Mouse (Mus musculus) heart, embryonic 11.5 days (tissue): ENCODE results near the gene Noa1. TPM values are rescaled to one million over a fixed set of nuclear protein-coding genes. Genes with fewer than 3 reads are reported as not detected.
A peak's percentile ranks its signal among the peaks of the same experiment; 100 is the strongest.

Source experiments
- ATAC-seq: fragments of 200-750 bp; cut with Nextera tagmentation; replicated peaks from 2 replicates; pipeline ENCODE4 v1.8.0; 2017; ENCODE audit warnings: moderate library complexity; ENCODE audit not compliant: insufficient number of reproducible peaks, low FRiP score, low TSS enrichment
- H3K27ac ChIP-seq: fragments of 300-500 bp; sonication (generic); 2 replicates; pipeline ENCODE4 v1.5.1; 2014; ENCODE audit warnings: mild to moderate bottlenecking, low read depth, low read length
- H3K27me3 ChIP-seq: fragments of 300-500 bp; sonication (generic); 2 replicates; pipeline ENCODE4 v1.6.1; 2014; ENCODE audit warnings: mild to moderate bottlenecking, low read length, mixed read lengths; ENCODE audit not compliant: control insufficient read depth, insufficient read depth
- H3K36me3 ChIP-seq: fragments of 300-500 bp; sonication (generic); 2 replicates; pipeline ENCODE4 v1.6.1; 2014; ENCODE audit warnings: mild to moderate bottlenecking, low read length, moderate library complexity, mixed read lengths; ENCODE audit not compliant: control insufficient read depth, insufficient read depth
- H3K4me1 ChIP-seq: fragments of 300-500 bp; sonication (generic); 2 replicates; pipeline ENCODE4 v1.6.1; 2014; ENCODE audit warnings: low read length; ENCODE audit not compliant: control insufficient read depth, insufficient read depth
- H3K4me2 ChIP-seq: fragments of 300-500 bp; sonication (generic); 2 replicates; pipeline ENCODE4 v1.6.1; 2014; ENCODE audit warnings: mild to moderate bottlenecking, moderate library complexity
- H3K4me3 ChIP-seq: fragments of 300-500 bp; sonication (generic); 2 replicates; pipeline ENCODE4 v1.5.1; 2014; ENCODE audit warnings: low read depth, low read length
- H3K9ac ChIP-seq: fragments of 300-500 bp; sonication (generic); 2 replicates; pipeline ENCODE4 v1.6.1; 2014; ENCODE audit warnings: mild to moderate bottlenecking, low read depth, low read length, moderate library complexity
- H3K9me3 ChIP-seq: fragments of 300-500 bp; sonication (generic); replicated peaks from 2 replicates; pipeline ENCODE4 v1.6.1; 2016; ENCODE audit warnings: low read length; ENCODE audit not compliant: control insufficient read depth
- WGBS: fragments of 180-500 bp; shearing (Covaris S2); extraction: QIAGEN DNeasy Blood & Tissue Kit; methylation state at CpG from one replicate; pipeline ENCODE4 v1.1.7; 2014; ENCODE audit not compliant: insufficient replicate concordance; 5-methylcytosine and 5-hydroxymethylcytosine counted together
- polyA plus RNA-seq: library from polyadenylated mRNA; unstranded; fragments of >200 nt; fragmentation: Nextera tagmentation; extraction: Ambion mirVana; gene quantifications from 2 replicates; pipeline ENCODE4 v1.2.1, GENCODE M21; 2014

Noa1 gene
- polyA plus RNA-seq, result 20.3 and 21.1 TPM in 2 replicates

GRCm38 (mm10) chr5:77309924-77310772 lies at the start of gene Noa1, which contains the start of gene Polr2b:
Gene Noa1, minus strand, starts transcription at chr5:77310084.
Gene Polr2b, plus strand, starts transcription at chr5:77310147.
- Histone ChIP-seq H3K36me3 (peaks cover 6% of the 10 kb centered on the region), H3K4me1 (peaks cover 17% of the 10 kb centered on the region), H3K27me3 (no peaks in the 10 kb centered on the region), H3K9me3 (no peaks in the 10 kb centered on the region), H3K4me3 (peak within 1 kb of the TSS; percentile 95), H3K27ac (peak within 1 kb of the TSS; percentile 83), H3K4me2 (peak within 1 kb of the TSS; percentile 95), H3K9ac (peak within 1 kb of the TSS; percentile 82)
- under 1% methylated on average over 85 of the region's 85 CpGs for WGBS
- peak; percentile 95 for ATAC-seq

- Histone ChIP-seq H3K36me3 (no peaks in the 10 kb centered on the region), H3K27me3 (peaks cover 2% of the 10 kb centered on the region; the same call in 1 of the 2 replicates), H3K9me3 (no peaks in the 10 kb centered on the region), H3K27ac (peak overlapping the region; percentile 71), H3K4me1 (peaks cover 11% of the 10 kb centered on the region), H3K4me3 (peak overlapping the region; percentile 53), H3K9ac (peak overlapping the region; percentile 74), H3K4me2 (peak overlapping the region; percentile 77)
- under 1% methylated on average over 10 of the region's 10 CpGs for WGBS
- ATAC-seq, result peak; percentile 56; the same call in 1 of the 2 replicates
Measured at GRCm38 (mm10) chr5:77358347-77358746, 48.5 kb upstream of the Noa1 start.

GRCm38 (mm10) chr5:77357405-77358149 lies 47.7 kb upstream of the Noa1 start:
- H3K27me3 ChIP-seq, result peaks cover 2% of the 10 kb centered on the region; the same call in 1 of the 2 replicates
- no peaks in the 10 kb centered on the region for H3K9me3 ChIP-seq
- H3K4me2 ChIP-seq, result peak overlapping the region; percentile 77
- ATAC-seq, result peak; percentile 72
- H3K4me3 ChIP-seq, result peak overlapping the region; percentile 53
- peaks cover 11% of the 10 kb centered on the region for H3K4me1 ChIP-seq
- WGBS, result 12% methylated on average over 22 of the region's 22 CpGs
- H3K27ac ChIP-seq, result peak overlapping the region; percentile 71
- no peaks in the 10 kb centered on the region for H3K36me3 ChIP-seq
- H3K9ac ChIP-seq, result peak overlapping the region; percentile 74

GRCm38 (mm10) chr5:77355307-77356265 lies 45.7 kb upstream of the Noa1 start:
- WGBS, result 65% methylated on average over 19 of the region's 19 CpGs

GRCm38 (mm10) chr5:77354361-77354787 lies 44.5 kb upstream of the Noa1 start:
- 10% methylated on average over 16 of the region's 16 CpGs for WGBS
- Histone ChIP-seq H3K4me1 (peaks cover 11% of the 10 kb centered on the region), H3K27ac (no peak overlapping the region), H3K36me3 (peaks cover 4% of the 10 kb centered on the region; the same call in 1 of the 2 replicates), H3K27me3 (peaks cover 2% of the 10 kb centered on the region; the same call in 1 of the 2 replicates), H3K9ac (no peak overlapping the region), H3K9me3 (no peaks in the 10 kb centered on the region), H3K4me2 (peak overlapping the region; percentile 46), H3K4me3 (no peak overlapping the region)
- ATAC-seq, result no peak

More at GRCm38 (mm10) chr5:77355307-77356265, 45.7 kb upstream of the Noa1 start:
- H3K36me3 ChIP-seq, result no peaks in the 10 kb centered on the region
- no peaks in the 10 kb centered on the region for H3K9me3 ChIP-seq
- H3K4me3 ChIP-seq, result no peak overlapping the region
- no peak overlapping the region for H3K4me2 ChIP-seq
- no peak overlapping the region for H3K9ac ChIP-seq
- no peak overlapping the region for H3K27ac ChIP-seq
- H3K4me1 ChIP-seq, result peaks cover 11% of the 10 kb centered on the region
- no peak for ATAC-seq
- H3K27me3 ChIP-seq, result peaks cover 2% of the 10 kb centered on the region; the same call in 1 of the 2 replicates

GRCm38 (mm10) chr5:77351691-77352090 lies 41.8 kb upstream of the Noa1 start:
- no peak overlapping the region for H3K4me2 ChIP-seq
- no peak overlapping the region for H3K4me3 ChIP-seq
- peaks cover 25% of the 10 kb centered on the region for H3K36me3 ChIP-seq
- 80% methylated on average over 9 of the region's 9 CpGs for WGBS
- H3K27me3 ChIP-seq, result peaks cover 2% of the 10 kb centered on the region; the same call in 1 of the 2 replicates
- H3K9ac ChIP-seq, result no peak overlapping the region
- H3K9me3 ChIP-seq, result no peaks in the 10 kb centered on the region
- 0 out of 2 replicates have a peak, but pooled peaks cover 5% of the 10 kb centered on the region for H3K4me1 ChIP-seq
- no peak overlapping the region for H3K27ac ChIP-seq
- no peak for ATAC-seq

- no peak for ATAC-seq
- no peak overlapping the region for H3K9ac ChIP-seq
- WGBS, result 91% methylated on average over 15 of the region's 15 CpGs
- H3K36me3 ChIP-seq, result peaks cover 32% of the 10 kb centered on the region
- H3K4me3 ChIP-seq, result no peak overlapping the region
- H3K9me3 ChIP-seq, result no peaks in the 10 kb centered on the region
- no peak overlapping the region for H3K27ac ChIP-seq
- H3K27me3 ChIP-seq, result peaks cover 2% of the 10 kb centered on the region; the same call in 1 of the 2 replicates
- H3K4me2 ChIP-seq, result no peak overlapping the region
- 0 out of 2 replicates have a peak, but pooled peaks cover 5% of the 10 kb centered on the region for H3K4me1 ChIP-seq
Measured at GRCm38 (mm10) chr5:77349971-77350658, 40.2 kb upstream of the Noa1 start.
